Mouse (Mus musculus) spleen, postnatal 0 days (tissue): ENCODE measurements around the gene Krt27. TPM values are rescaled to one million over a fixed set of nuclear protein-coding genes. Genes with fewer than 3 reads are reported as not detected.

Experiments used
- polyA plus RNA-seq: library from polyadenylated mRNA; unstranded; fragments of >200 nt; fragmentation: Nextera tagmentation; extraction: Ambion mirVana; gene quantifications from 2 replicates; pipeline ENCODE4 v1.2.1, GENCODE M21; 2015

The Krt27 gene
- polyA plus RNA-seq, result not detected in 2 replicates

GRCm38 (mm10) chr11:99351004-99351403 is at the start of gene Krt27:
Gene Krt27 (minus strand): TSS chr11:99351104.

GRCm38 (mm10) chr11:99389264-99389663 is 38.4 kb upstream of the Krt27 start, which contains the start of gene Krt10:
Gene Krt10 (minus strand): TSS chr11:99389364.

GRCm38 (mm10) chr11:99374803-99375202 is 23.9 kb upstream of the Krt27 start, which contains the start of gene Krt28:
Gene Krt28 (minus strand): TSS chr11:99374903.

GRCm38 (mm10) chr11:99337866-99338265 is 13.0 kb downstream of the Krt27 start, which contains the start of gene Krt26:
Gene Krt26 (minus strand): TSS chr11:99337966.

GRCm38 (mm10) chr11:99322851-99323250 is 28.1 kb downstream of the Krt27 start, which contains the start of gene Krt25:
Gene Krt25 (minus strand): TSS chr11:99322951.

Other genes with a start within 250 kb of the Krt27 start
- gene Ccr7, start 196.0 kb downstream of the Krt27 start, polyA plus RNA-seq, result 1.4 and 2.2 TPM in 2 replicates
- gene Smarce1, start 120.1 kb downstream of the Krt27 start, polyA plus RNA-seq, result 103 and 110 TPM in 2 replicates
- 0.32 and 0.67 TPM in 2 replicates for gene Krt222, start 107.0 kb downstream of the Krt27 start, polyA plus RNA-seq
- gene Krt24, start 65.8 kb downstream of the Krt27 start, polyA plus RNA-seq, result 0.08 TPM in 1 of 2 replicates, not detected in the other
- not detected in 2 replicates for gene Krt25, start 28.2 kb downstream of the Krt27 start, polyA plus RNA-seq
- gene Krt26, start 13.1 kb downstream of the Krt27 start, polyA plus RNA-seq, result not detected in 2 replicates
- gene Krt28, start 23.8 kb upstream of the Krt27 start, polyA plus RNA-seq, result not detected in 2 replicates
- 7.3 and 9.6 TPM in 2 replicates for gene Krt10, start 38.3 kb upstream of the Krt27 start, polyA plus RNA-seq
- not detected in 2 replicates for gene Krt12, start 71.2 kb upstream of the Krt27 start, polyA plus RNA-seq
- 0.06 and 0.22 TPM in 2 replicates for gene Krt20, start 87.0 kb upstream of the Krt27 start, polyA plus RNA-seq
- 0.10 TPM in 1 of 2 replicates, not detected in the other for gene Krt23, start 142.0 kb upstream of the Krt27 start, polyA plus RNA-seq
- gene Krt39, start 170.2 kb upstream of the Krt27 start, polyA plus RNA-seq, result not detected in 2 replicates
- gene Krt40, start 192.1 kb upstream of the Krt27 start, polyA plus RNA-seq, result not detected in 2 replicates
- gene Krtap3-3, start 199.8 kb upstream of the Krt27 start, polyA plus RNA-seq, result not detected in 2 replicates
- not detected in 2 replicates for gene Krtap3-2, start 205.7 kb upstream of the Krt27 start, polyA plus RNA-seq
- gene Gm11939, start 208.4 kb upstream of the Krt27 start, polyA plus RNA-seq, result not detected in 2 replicates
- gene Krtap3-1, start 215.5 kb upstream of the Krt27 start, polyA plus RNA-seq, result not detected in 2 replicates
- gene Krtap1-5, start 229.9 kb upstream of the Krt27 start, polyA plus RNA-seq, result not detected in 2 replicates
- gene Krtap1-4, start 232.6 kb upstream of the Krt27 start, polyA plus RNA-seq, result not detected in 2 replicates
- not detected in 2 replicates for gene Krtap1-3, start 240.2 kb upstream of the Krt27 start, polyA plus RNA-seq
- gene Krtap9-3, start 247.0 kb upstream of the Krt27 start, polyA plus RNA-seq, result not detected in 2 replicates